Mouse (Mus musculus) heart, embryonic 12.5 days (tissue): ENCODE results near the gene Ythdc1. TPM values are rescaled to one million over a fixed set of nuclear protein-coding genes. Genes with fewer than 3 reads are reported as not detected.
"Not testable (repeated sequence)": the region's sequence is repeated elsewhere in the genome, so short reads cannot be mapped to it uniquely, and the experiment has no call there.

Experiments used
- ATAC-seq: fragments of 200-750 bp; cut with Nextera tagmentation; 2 replicates; pipeline ENCODE4 v1.8.0; 2017; ENCODE audit warnings: moderate TSS enrichment, moderate library complexity; ENCODE audit not compliant: insufficient number of reproducible peaks, low FRiP score
- H3K27ac ChIP-seq: fragments of 300-500 bp; sonication (generic); 2 replicates; pipeline ENCODE4 v1.5.1; 2016; ENCODE audit warnings: mild to moderate bottlenecking, moderate library complexity; ENCODE audit not compliant: poor library complexity, severe bottlenecking
- H3K27me3 ChIP-seq: fragments of 300-500 bp; sonication (generic); replicated peaks from 2 replicates; pipeline ENCODE4 v1.6.1; 2016; ENCODE audit warnings: mild to moderate bottlenecking, moderate library complexity
- H3K36me3 ChIP-seq: fragments of 300-500 bp; sonication (generic); 2 replicates; pipeline ENCODE4 v1.6.1; 2016; ENCODE audit warnings: mild to moderate bottlenecking, moderate library complexity
- H3K4me1 ChIP-seq: fragments of 300-500 bp; sonication (generic); replicated peaks from 2 replicates; pipeline ENCODE4 v1.6.1; 2016; ENCODE audit warnings: mild to moderate bottlenecking
- H3K4me2 ChIP-seq: fragments of 300-500 bp; sonication (generic); 2 replicates; pipeline ENCODE4 v1.6.1; 2016; ENCODE audit warnings: mild to moderate bottlenecking, moderate library complexity
- H3K4me3 ChIP-seq: fragments of 300-500 bp; sonication (generic); 2 replicates; pipeline ENCODE4 v1.5.1; 2016; ENCODE audit warnings: mild to moderate bottlenecking
- H3K9ac ChIP-seq: fragments of 300-500 bp; sonication (generic); 2 replicates; pipeline ENCODE4 v1.6.1; 2016; ENCODE audit warnings: mild to moderate bottlenecking, moderate library complexity
- H3K9me3 ChIP-seq: fragments of 300-500 bp; sonication (generic); replicated peaks from 2 replicates; pipeline ENCODE4 v1.6.1; 2016; ENCODE audit warnings: mild to moderate bottlenecking, moderate library complexity
- WGBS: fragments of 180-500 bp; shearing (Covaris S2); methylation state at CpG from one replicate; pipeline ENCODE4 v1.1.7; 2016; 5-methylcytosine and 5-hydroxymethylcytosine counted together
- polyA plus RNA-seq: library from polyadenylated mRNA; unstranded; fragments of >200 nt; fragmentation: Nextera tagmentation; extraction: Ambion mirVana; gene quantifications from 2 replicates; pipeline ENCODE4 v1.2.1, GENCODE M21; 2016

The Ythdc1 gene
- polyA plus RNA-seq, 1 experiment from 2014 or later = 29.5 TPM

- Histone ChIP-seq H3K9me3 (no peaks in the 10 kb centered on the region), H3K4me2 (no peak overlapping the region), H3K4me1 (no peaks in the 10 kb centered on the region), H3K36me3 (peaks cover 24% of the 10 kb centered on the region), H3K27me3 (no peaks in the 10 kb centered on the region), H3K27ac (no peak overlapping the region), H3K4me3 (no peak overlapping the region), H3K9ac (no peak overlapping the region)
- WGBS = 80% methylated on average over 3 of the region's 3 CpGs
- ATAC-seq = no peak
Measured at GRCm38 (mm10) chr5:86816795-86817194, 12.8 kb downstream of the Ythdc1 start.

- peaks cover 23% of the 10 kb centered on the region for H3K36me3 ChIP-seq
- not testable (repeated sequence) for H3K9me3 ChIP-seq, H3K4me3 ChIP-seq, H3K27ac ChIP-seq, H3K27me3 ChIP-seq, H3K4me2 ChIP-seq, ATAC-seq, H3K9ac ChIP-seq, H3K4me1 ChIP-seq
- WGBS = 85% methylated on average over 4 of the region's 4 CpGs
Measured at GRCm38 (mm10) chr5:86836378-86836777, 32.4 kb downstream of the Ythdc1 start.

- Histone ChIP-seq H3K4me1 (no peaks in the 10 kb centered on the region), H3K27ac (no peak overlapping the region), H3K9me3 (peaks cover 9% of the 10 kb centered on the region), H3K4me3 (no peak overlapping the region), H3K27me3 (no peaks in the 10 kb centered on the region), H3K4me2 (no peak overlapping the region), H3K36me3 (peaks cover 18% of the 10 kb centered on the region), H3K9ac (no peak overlapping the region)
- WGBS = 51% methylated on average over 1 of the region's 1 CpGs
- no peak for ATAC-seq
Measured at GRCm38 (mm10) chr5:86838110-86838509, 34.1 kb downstream of the Ythdc1 start.

- Histone ChIP-seq H3K9me3 (peaks cover 9% of the 10 kb centered on the region), H3K27ac (no peak overlapping the region), H3K36me3 (peaks cover 15% of the 10 kb centered on the region), H3K9ac (no peak overlapping the region), H3K4me2 (no peak overlapping the region), H3K4me3 (no peak overlapping the region), H3K27me3 (no peaks in the 10 kb centered on the region), H3K4me1 (no peaks in the 10 kb centered on the region)
- WGBS = 81% methylated on average over 1 of the region's 1 CpGs
- no peak for ATAC-seq
Measured at GRCm38 (mm10) chr5:86839472-86839871, 35.5 kb downstream of the Ythdc1 start.

- ATAC-seq = no peak
- H3K4me3 ChIP-seq = no peak overlapping the region
- 94% methylated on average over 2 of the region's 2 CpGs for WGBS
Measured at GRCm38 (mm10) chr5:86840207-86840606, 36.2 kb downstream of the Ythdc1 start.

GRCm38 (mm10) chr5:86841261-86841660 lies 37.2 kb downstream of the Ythdc1 start:
- H3K27ac ChIP-seq, H3K9ac ChIP-seq, H3K4me1 ChIP-seq, H3K9me3 ChIP-seq, H3K27me3 ChIP-seq, H3K4me2 ChIP-seq, H3K4me3 ChIP-seq, ATAC-seq, H3K36me3 ChIP-seq: not testable (repeated sequence)

More at GRCm38 (mm10) chr5:86840207-86840606, 36.2 kb downstream of the Ythdc1 start:
- Histone ChIP-seq H3K36me3 (peaks cover 13% of the 10 kb centered on the region), H3K27me3 (no peaks in the 10 kb centered on the region), H3K4me2 (no peak overlapping the region), H3K27ac (no peak overlapping the region), H3K9me3 (peaks cover 9% of the 10 kb centered on the region), H3K4me1 (no peaks in the 10 kb centered on the region), H3K9ac (no peak overlapping the region)

GRCm38 (mm10) chr5:86850104-86850503 lies 46.1 kb downstream of the Ythdc1 start:
- no peak for ATAC-seq
- Histone ChIP-seq H3K4me3 (no peak overlapping the region), H3K9ac (no peak overlapping the region), H3K27ac (no peak overlapping the region), H3K36me3 (no peaks in the 10 kb centered on the region), H3K27me3 (no peaks in the 10 kb centered on the region), H3K9me3 (no peaks in the 10 kb centered on the region), H3K4me1 (peaks cover 6% of the 10 kb centered on the region), H3K4me2 (no peak overlapping the region)

GRCm38 (mm10) chr5:86851658-86852057 lies 47.6 kb downstream of the Ythdc1 start:
- H3K4me1 ChIP-seq = peaks cover 7% of the 10 kb centered on the region
- no peak for ATAC-seq
- no peaks in the 10 kb centered on the region for H3K27me3 ChIP-seq
- H3K36me3 ChIP-seq = no peaks in the 10 kb centered on the region
- no peak overlapping the region for H3K4me2 ChIP-seq
- no peak overlapping the region for H3K4me3 ChIP-seq
- H3K9me3 ChIP-seq = no peaks in the 10 kb centered on the region
- no peak overlapping the region for H3K27ac ChIP-seq
- no peak overlapping the region for H3K9ac ChIP-seq
- WGBS = 22% methylated on average over 5 of the region's 5 CpGs

- ATAC-seq = peak; percentile 72
- H3K4me2 ChIP-seq, H3K4me3 ChIP-seq, H3K27ac ChIP-seq, H3K27me3 ChIP-seq, H3K9ac ChIP-seq, H3K36me3 ChIP-seq, H3K9me3 ChIP-seq, H3K4me1 ChIP-seq: not testable (repeated sequence)
- WGBS = 34% methylated on average over 13 of the region's 13 CpGs
Measured at GRCm38 (mm10) chr5:86856505-86856904, 52.5 kb downstream of the Ythdc1 start.

GRCm38 (mm10) chr5:86857682-86858081 lies 53.7 kb downstream of the Ythdc1 start:
- H3K4me2 ChIP-seq = no peak overlapping the region
- no peak overlapping the region for H3K27ac ChIP-seq
- no peak overlapping the region for H3K4me3 ChIP-seq
- H3K4me1 ChIP-seq = 0 out of 2 replicates have a peak, but pooled peaks cover 4% of the 10 kb centered on the region
- no peaks in the 10 kb centered on the region for H3K27me3 ChIP-seq
- 31% methylated on average over 1 of the region's 1 CpGs for WGBS
- H3K36me3 ChIP-seq = no peaks in the 10 kb centered on the region
- no peak for ATAC-seq
- no peak overlapping the region for H3K9ac ChIP-seq
- H3K9me3 ChIP-seq = no peaks in the 10 kb centered on the region

GRCm38 (mm10) chr5:86858336-86858735 lies 54.3 kb downstream of the Ythdc1 start:
- no peak overlapping the region for H3K4me2 ChIP-seq
- no peak overlapping the region for H3K4me3 ChIP-seq
- no peaks in the 10 kb centered on the region for H3K27me3 ChIP-seq
- no peaks in the 10 kb centered on the region for H3K9me3 ChIP-seq
- 49% methylated on average over 3 of the region's 3 CpGs for WGBS
- H3K9ac ChIP-seq = no peak overlapping the region
- H3K36me3 ChIP-seq = no peaks in the 10 kb centered on the region
- 0 out of 2 replicates have a peak, but pooled peaks cover 4% of the 10 kb centered on the region for H3K4me1 ChIP-seq
- ATAC-seq = no peak
- no peak overlapping the region for H3K27ac ChIP-seq

- Histone ChIP-seq H3K9me3 (0 out of 2 replicates have a peak, but pooled peaks cover 3% of the 10 kb centered on the region), H3K4me2 (no peak overlapping the region), H3K27ac (no peak overlapping the region), H3K9ac (no peak overlapping the region), H3K27me3 (no peaks in the 10 kb centered on the region), H3K36me3 (no peaks in the 10 kb centered on the region), H3K4me3 (no peak overlapping the region), H3K4me1 (0 out of 2 replicates have a peak, but pooled peaks cover 4% of the 10 kb centered on the region)
- 35% methylated on average over 1 of the region's 1 CpGs for WGBS
- ATAC-seq = no peak
Measured at GRCm38 (mm10) chr5:86871877-86872276, 67.9 kb downstream of the Ythdc1 start.
